Mouse (Mus musculus) CH12.LX (cell line): ENCODE measurements around the gene Arl16. TPM values are rescaled to one million over a fixed set of nuclear protein-coding genes. Genes with fewer than 3 reads are reported as not detected.

Experiments used
- DNase-seq: peaks from one replicate; pipeline ENCODE4 v3.0.0-alpha.2; 2013; ENCODE audit errors: extremely low read depth
- H3K27ac ChIP-seq: 2 replicates; pipeline ENCODE4 v1.5.1; 2012; ENCODE audit warnings: low read depth, mild to moderate bottlenecking, control low read depth, moderate library complexity; ENCODE audit not compliant: insufficient read depth
- H3K27me3 ChIP-seq: replicated peaks from 2 replicates; pipeline ENCODE3; 2012; ENCODE audit warnings: inconsistent platforms
- H3K36me3 ChIP-seq, 2 experiments: replicated peaks in 1 of 2; 2 replicates each; pipeline versions ENCODE3 to v1.6.1; 2012; ENCODE audit warnings: inconsistent platforms in 1 of 2, low read length in 1 of 2, mild to moderate bottlenecking in 1 of 2, mixed read lengths in 1 of 2, moderate library complexity in 1 of 2; ENCODE audit not compliant: control insufficient read depth in 1 of 2, insufficient read depth in 1 of 2
- H3K4me1 ChIP-seq, 2 experiments: 2 replicates each; pipeline ENCODE4 v1.6.1; 2012; ENCODE audit warnings: inconsistent platforms in 1 of 2, moderate library complexity in 1 of 2; ENCODE audit not compliant: insufficient read depth in 2 of 2, control insufficient read depth in 1 of 2
- H3K4me2 ChIP-seq: 2 replicates; pipeline ENCODE4 v1.6.1; 2012; ENCODE audit warnings: low read depth, mild to moderate bottlenecking, control low read depth; ENCODE audit not compliant: poor library complexity, insufficient read depth, severe bottlenecking
- H3K4me3 ChIP-seq, 3 experiments: fragments of 150-350 bp in 1 of 3; sonication (generic) in 1 of 3; replicated peaks in 1 of 3; 2 replicates each; pipeline versions ENCODE3 to v1.5.1; 2011 to 2012; ENCODE audit warnings: low read depth in 2 of 3, low read length in 2 of 3, mild to moderate bottlenecking in 2 of 3, moderate library complexity in 2 of 3, control low read depth in 1 of 3, improper control_type of control experiment in 1 of 3, inconsistent platforms in 1 of 3, mixed read lengths in 1 of 3; ENCODE audit not compliant: poor library complexity in 1 of 3
- H3K79me2 ChIP-seq: replicated peaks from 2 replicates; pipeline ENCODE4 v1.6.1; 2012; ENCODE audit warnings: mild to moderate bottlenecking, moderate library complexity; ENCODE audit not compliant: control insufficient read depth, poor library complexity, insufficient read depth, severe bottlenecking; ENCODE audit errors: extremely low read depth
- H3K9ac ChIP-seq: 2 replicates; pipeline ENCODE4 v1.6.1; 2012; ENCODE audit warnings: low read depth, mild to moderate bottlenecking, control low read depth, moderate library complexity; ENCODE audit not compliant: insufficient read depth
- H3K9me3 ChIP-seq: replicated peaks from 2 replicates; pipeline ENCODE3; 2012; ENCODE audit warnings: low read length, inconsistent platforms, mixed read lengths
- CHD1 ChIP-seq: IDR thresholded peaks from 2 replicates; pipeline ENCODE4 v1.6.1; 2012; ENCODE audit warnings: low read depth, low read length, improper control_type of control experiment, inconsistent platforms
- CHD2 ChIP-seq: IDR thresholded peaks from 2 replicates; pipeline ENCODE4 v1.6.1; 2011; ENCODE audit warnings: low read length, improper control_type of control experiment
- E2F4 ChIP-seq: IDR thresholded peaks from 2 replicates; pipeline ENCODE4 v1.6.1; 2011; ENCODE audit warnings: low read depth, low read length, improper control_type of control experiment; ENCODE audit not compliant: insufficient replicate concordance
- EP300 ChIP-seq: IDR thresholded peaks from 2 replicates; pipeline ENCODE4 v1.6.1; 2011; ENCODE audit warnings: low read length, improper control_type of control experiment
- ETS1 ChIP-seq: conservative IDR thresholded peaks from 2 replicates; pipeline ENCODE4 v1.6.1; 2012; ENCODE audit warnings: low read depth, mild to moderate bottlenecking, inconsistent platforms, low read length, improper control_type of control experiment, moderate library complexity
- HCFC1 ChIP-seq: IDR thresholded peaks from 2 replicates; pipeline ENCODE4 v1.6.1; 2012; ENCODE audit warnings: low read depth, mild to moderate bottlenecking, inconsistent platforms, low read length, improper control_type of control experiment
- JUND ChIP-seq: conservative IDR thresholded peaks from 2 replicates; pipeline ENCODE4 v1.6.1; 2011; ENCODE audit warnings: low read depth, low read length, improper control_type of control experiment
- KAT2A ChIP-seq: IDR thresholded peaks from 2 replicates; pipeline ENCODE4 v1.6.1; 2012; ENCODE audit warnings: low read length, improper control_type of control experiment, inconsistent platforms; ENCODE audit not compliant: insufficient replicate concordance
- MAFK ChIP-seq: IDR thresholded peaks from 2 replicates; pipeline ENCODE4 v1.6.1; 2011; ENCODE audit warnings: low read length, improper control_type of control experiment; ENCODE audit not compliant: insufficient replicate concordance
- MAX ChIP-seq: IDR thresholded peaks from 2 replicates; pipeline ENCODE4 v1.6.1; 2011; ENCODE audit warnings: low read length, improper control_type of control experiment
- MAZ ChIP-seq: IDR thresholded peaks from 2 replicates; pipeline ENCODE4 v1.6.1; 2012; ENCODE audit warnings: low read depth, mild to moderate bottlenecking, inconsistent platforms, low read length, improper control_type of control experiment, moderate library complexity
- MXI1 ChIP-seq: IDR thresholded peaks from 2 replicates; pipeline ENCODE4 v1.6.1; 2011; ENCODE audit warnings: mild to moderate bottlenecking, low read depth, low read length, improper control_type of control experiment
- MYC ChIP-seq: IDR thresholded peaks from 2 replicates; pipeline ENCODE4 v1.6.1; 2011; ENCODE audit warnings: low read depth, mild to moderate bottlenecking, improper control_type of control experiment, low read length
- NRF1 ChIP-seq: IDR thresholded peaks from 2 replicates; pipeline ENCODE4 v1.6.1; 2014; ENCODE audit warnings: low read depth, mild to moderate bottlenecking, inconsistent platforms, low read length, improper control_type of control experiment, moderate library complexity
- PAX5 ChIP-seq: IDR thresholded peaks from 2 replicates; pipeline ENCODE4 v1.6.1; 2012; ENCODE audit warnings: low read length, inconsistent platforms, mixed read lengths
- POLR2A ChIP-seq: IDR thresholded peaks from 2 replicates; pipeline ENCODE4 v1.6.1; 2011; ENCODE audit warnings: low read depth, mild to moderate bottlenecking, improper control_type of control experiment, low read length
- POLR2AphosphoS2 ChIP-seq: IDR thresholded peaks from 2 replicates; pipeline ENCODE4 v1.6.1; 2011; ENCODE audit warnings: low read depth, low read length, improper control_type of control experiment
- RAD21 ChIP-seq: IDR thresholded peaks from 2 replicates; pipeline ENCODE4 v1.6.1; 2011; ENCODE audit warnings: low read depth, mild to moderate bottlenecking, low read length, improper control_type of control experiment, moderate library complexity
- RCOR1 ChIP-seq: conservative IDR thresholded peaks from 2 replicates; pipeline ENCODE4 v1.6.1; 2012; ENCODE audit warnings: low read depth, mild to moderate bottlenecking, inconsistent platforms, low read length, improper control_type of control experiment
- SIN3A ChIP-seq: IDR thresholded peaks from 2 replicates; pipeline ENCODE4 v1.6.1; 2012; ENCODE audit warnings: low read length, improper control_type of control experiment, inconsistent platforms
- SMC3 ChIP-seq: IDR thresholded peaks from 2 replicates; pipeline ENCODE4 v1.6.1; 2011; ENCODE audit warnings: low read depth, low read length, improper control_type of control experiment
- USF1 ChIP-seq: IDR thresholded peaks from 2 replicates; pipeline ENCODE4 v1.6.1; 2014; ENCODE audit warnings: low read depth, mild to moderate bottlenecking, inconsistent platforms, low read length, improper control_type of control experiment
- USF2 ChIP-seq: conservative IDR thresholded peaks from 2 replicates; pipeline ENCODE4 v1.6.1; 2011; ENCODE audit warnings: low read depth, low read length, improper control_type of control experiment
- ZMIZ1 ChIP-seq: IDR thresholded peaks from 2 replicates; pipeline ENCODE4 v1.6.1; 2012; ENCODE audit warnings: low read depth, mild to moderate bottlenecking, inconsistent platforms, low read length, improper control_type of control experiment
- dilution Hi-C: fragments of 300-500 bp; cut with MboI; formaldehyde crosslinking; loops from 2 replicates; pipeline ENCODE4 v1.14.3; 2020; ENCODE audit warnings: low sequenced_read_pairs; ENCODE audit not compliant: extremely low pct_unique_long_range_greater_than_20kb, extremely low pct_ligation_motif_present
- in situ Hi-C: fragments of 300-500 bp; cut with MboI; formaldehyde crosslinking; loops from 3 replicates; pipeline ENCODE4 v1.14.3; 2019; ENCODE audit warnings: low sequenced_read_pairs, low pct_ligation_motif_present, low pct_unique_long_range_greater_than_20kb, mixed read lengths
- polyA plus RNA-seq: library from polyadenylated mRNA; unstranded; fragments of >175 nt; gene quantifications from 2 replicates; pipeline ENCODE4 v1.2.1, GENCODE M21; 2012; ENCODE audit warnings: low read depth; ENCODE audit not compliant: insufficient read length
- total RNA-seq, 2 experiments: library from RNA; depleted of rRNA; stranded (reverse); fragments of 300-350 nt in 1 of 2; fragments of >200 nt in 1 of 2; gene quantifications; 2 replicates each; pipeline ENCODE4 v1.2.3; 2012 to 2014

Arl16 gene
- total and polyA plus RNA-seq, 3 experiments = 22.8 to 42.6 (median 24.8) TPM

- TF ChIP-seq KAT2A (no peak), E2F4 (no peak), RAD21 (no peak), ZMIZ1 (no peak), CHD1 (no peak), USF2 (no peak), POLR2A (no peak), EP300 (no peak), POLR2AphosphoS2 (no peak), MAX (no peak), RCOR1 (no peak), USF1 (no peak), SMC3 (no peak), HCFC1 (no peak)
- dilution Hi-C loops (no loop called here), in situ Hi-C loops (no loop called here)
These were observed 20.2 kb downstream of the Arl16 start for GRCm38 (mm10) chr11:120447179-120447578.

DNA sequence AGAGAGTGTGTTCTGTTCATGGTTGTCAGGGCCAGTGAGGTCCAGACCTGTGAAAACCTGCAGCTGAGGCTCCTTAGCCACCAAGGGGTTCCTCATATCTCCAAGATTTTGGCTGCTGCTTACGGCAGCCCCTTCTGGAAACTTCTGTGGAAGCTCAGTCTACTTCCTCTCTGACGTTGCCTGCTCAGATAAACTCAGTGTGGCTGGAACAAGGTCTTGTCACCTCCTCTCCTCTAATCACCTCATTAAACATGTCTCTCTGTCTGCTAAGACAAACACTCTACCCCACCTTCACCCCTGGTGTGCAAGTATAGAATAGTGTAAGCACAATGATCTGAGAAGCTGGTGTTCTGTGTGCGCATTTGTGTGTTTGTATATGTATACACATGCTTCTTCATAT lies 21.9 kb downstream of the Arl16 start:
- Histone ChIP-seq H3K4me3 (no peak overlapping the region), H3K4me2 (no peak overlapping the region), H3K27me3 (no peaks in the 10 kb centered on the region), H3K36me3 (peaks cover 0 to 2% of the 10 kb centered on the region in 2 experiments), H3K4me1 (peaks cover 23 to 42% of the 10 kb centered on the region in 2 experiments), H3K9me3 (no peaks in the 10 kb centered on the region), H3K9ac (no peak overlapping the region), H3K27ac (no peak overlapping the region), H3K79me2 (no peaks in the 10 kb centered on the region)
- dilution Hi-C loops = no loop called here
- TF ChIP-seq CHD2 (no peak), MYC (no peak)
- in situ Hi-C loops = no loop called here
- no peak for DNase-seq

More at GRCm38 (mm10) chr11:120447179-120447578, 20.2 kb downstream of the Arl16 start:
- H3K27ac ChIP-seq = no peak overlapping the region
- H3K36me3 ChIP-seq = peaks cover 0 to 3% of the 10 kb centered on the region in 2 experiments
- H3K79me2 ChIP-seq = no peaks in the 10 kb centered on the region
- no peak overlapping the region for H3K4me3 ChIP-seq
- H3K4me2 ChIP-seq = no peak overlapping the region
- no peaks in the 10 kb centered on the region for H3K27me3 ChIP-seq
- H3K9ac ChIP-seq = no peak overlapping the region
- H3K9me3 ChIP-seq = no peaks in the 10 kb centered on the region
- DNase-seq = no peak
- H3K4me1 ChIP-seq = peaks cover 23 to 45% of the 10 kb centered on the region in 2 experiments

GRCm38 (mm10) chr11:120444106-120444505 lies 23.3 kb downstream of the Arl16 start:
- no peak overlapping the region for H3K4me2 ChIP-seq
- H3K4me1 ChIP-seq = peaks cover 23 to 42% of the 10 kb centered on the region in 2 experiments
- H3K27me3 ChIP-seq = no peaks in the 10 kb centered on the region
- TF ChIP-seq MXI1 (no peak), NRF1 (no peak), HCFC1 (no peak), MAFK (no peak), ZMIZ1 (no peak), JUND (no peak), ETS1 (no peak), SMC3 (no peak), MAZ (no peak), USF1 (no peak), PAX5 (no peak), SIN3A (no peak), MYC (no peak), CHD2 (no peak)
- TF ChIP-seq, all 38 proteins: peak for 0
- Histone ChIP-seq H3K9ac (no peak overlapping the region), H3K9me3 (no peaks in the 10 kb centered on the region), H3K36me3 (no peaks in the 10 kb centered on the region), H3K79me2 (no peaks in the 10 kb centered on the region), H3K4me3 (no peak overlapping the region), H3K27ac (no peak overlapping the region)
- in situ Hi-C loops (no loop called here), dilution Hi-C loops (no loop called here)
- no peak for DNase-seq
